Mouse (Mus musculus): ENCODE data around the gene Otud6a.
"Not testable (repeated sequence)": the region's sequence is repeated elsewhere in the genome, so short reads cannot be mapped to it uniquely, and the experiment has no call there.

The Otud6a gene

GRCm38 (mm10) chrX:100428693-100429092 lies at the start of gene Otud6a:
TSS of gene Otud6a (plus strand) at chrX:100429013.
- no peak for DNase-seq (ENCODE audit: extremely low spot score)

- DNase-seq (ENCODE audit: extremely low spot score) = no peak
These were observed 38.9 kb upstream of the Otud6a start for GRCm38 (mm10) chrX:100389887-100390286.

GRCm38 (mm10) chrX:100392304-100392703 lies 36.5 kb upstream of the Otud6a start:
- DNase-seq (ENCODE audit: extremely low spot score) = peak; percentile 11

GRCm38 (mm10) chrX:100394223-100394861 lies 34.5 kb upstream of the Otud6a start:
- DNase-seq (ENCODE audit: extremely low spot score) = no peak

- no peak for DNase-seq (ENCODE audit: extremely low spot score)
These were observed 33.8 kb upstream of the Otud6a start for GRCm38 (mm10) chrX:100395026-100395425.

- DNase-seq (ENCODE audit: extremely low spot score) = no peak
These were observed 27.9 kb upstream of the Otud6a start for GRCm38 (mm10) chrX:100400900-100401299.

- no peak for DNase-seq (ENCODE audit: extremely low spot score)
These were observed 27.2 kb upstream of the Otud6a start for GRCm38 (mm10) chrX:100401657-100402056.

- DNase-seq (ENCODE audit: extremely low spot score) = no peak
These were observed 19.6 kb upstream of the Otud6a start for GRCm38 (mm10) chrX:100409245-100409644.

GRCm38 (mm10) chrX:100432311-100432710 lies 3.5 kb downstream of the Otud6a start:
- no peak for DNase-seq (ENCODE audit: extremely low spot score)

GRCm38 (mm10) chrX:100442617-100443016 lies 13.8 kb downstream of the Otud6a start, which contains the start of gene Awat2:
TSS of gene Awat2 (minus strand) at chrX:100442717.
- not testable (repeated sequence) for DNase-seq (ENCODE audit: extremely low spot score)

GRCm38 (mm10) chrX:100443532-100443931 lies 14.7 kb downstream of the Otud6a start:
- no peak for DNase-seq (ENCODE audit: extremely low spot score)

GRCm38 (mm10) chrX:100468047-100468446 lies 39.2 kb downstream of the Otud6a start:
- DNase-seq (ENCODE audit: extremely low spot score) = no peak

GRCm38 (mm10) chrX:100470126-100470525 lies 41.3 kb downstream of the Otud6a start:
- DNase-seq (ENCODE audit: extremely low spot score) = no peak

GRCm38 (mm10) chrX:100471491-100471890 lies 42.7 kb downstream of the Otud6a start:
- DNase-seq (ENCODE audit: extremely low spot score) = no peak

- DNase-seq (ENCODE audit: extremely low spot score) = no peak
These were observed 46.9 kb downstream of the Otud6a start for GRCm38 (mm10) chrX:100475569-100476223.

Measured in embryo, embryonic 9.5 days (tissue).